Mouse (Mus musculus): ENCODE measurements around the gene Rabif. TPM values are rescaled to one million over a fixed set of nuclear protein-coding genes. Genes with fewer than 3 reads are reported as not detected.

Gene Rabif
- total and polyA plus RNA-seq, 3 experiments: 21.5 to 21.8 TPM; not detected in 1

DNA sequence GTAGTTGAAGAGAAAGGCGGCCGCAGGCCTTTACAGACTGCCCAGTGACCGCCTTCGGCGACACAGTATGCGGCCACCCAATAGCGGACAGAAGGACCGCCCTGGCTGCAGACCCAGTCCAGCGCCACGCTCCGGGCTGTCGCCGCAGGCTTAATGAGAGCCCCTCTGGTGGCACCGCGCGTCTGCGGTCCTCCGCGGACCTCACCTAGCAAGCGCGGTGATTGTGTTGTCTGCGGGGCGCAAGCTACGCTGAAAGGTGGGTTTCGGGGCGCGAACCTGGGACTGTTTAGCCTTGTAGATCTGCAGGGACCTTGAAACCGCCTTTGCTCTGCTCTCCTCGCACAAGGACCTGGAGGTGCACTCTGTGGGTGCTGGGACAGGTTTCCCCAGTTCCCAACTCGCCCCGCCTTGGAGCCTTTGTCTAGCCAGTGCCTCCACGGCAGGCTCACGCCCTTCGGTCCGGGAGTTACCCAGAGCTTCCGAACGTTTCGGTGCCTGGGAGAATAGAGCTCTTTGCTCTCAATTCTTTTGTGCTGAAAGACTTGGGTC is 18.9 kb downstream of the Rabif start:
- no peak for DNase-seq (ENCODE audit: low read depth, low spot score)
- H3K27ac ChIP-seq (ENCODE audit: control insufficient read depth, low read depth, low read length): no peak overlapping the region
- H3K36me3 ChIP-seq (ENCODE audit: control insufficient read depth in 1 of 2, insufficient read depth in 2 of 2, low read length in 2 of 2): peaks cover 0 to 4% of the 10 kb centered on the region in 2 experiments; a peak in 2 of 4 replicates
- H3K4me3 ChIP-seq (ENCODE audit: control insufficient read depth in 1 of 2, insufficient read depth in 1 of 2, low read depth in 2 of 2, low read length in 2 of 2): no peak overlapping the region
- H3K9ac ChIP-seq (ENCODE audit: control insufficient read depth, low read depth, low read length, poor library complexity, severe bottlenecking): no peak overlapping the region
- no peak for TF ChIP-seq RAD21 (IDR thresholded peaks at IDR 0.05; ENCODE audit: low read depth, low read length)
- TF ChIP-seq POLR2AphosphoS5 (IDR thresholded peaks at IDR 0.05; ENCODE audit: borderline replicate concordance, low read depth, low read length): no peak
- TF ChIP-seq GABPA (IDR thresholded peaks at IDR 0.05; ENCODE audit: low read depth, low read length): no peak
- TF ChIP-seq HCFC1 (IDR thresholded peaks at IDR 0.05; ENCODE audit: low read depth, low read length): no peak
- TF ChIP-seq POLR2AphosphoS2 (IDR thresholded peaks at IDR 0.05; ENCODE audit: low read length): no peak
- TF ChIP-seq CTCF (IDR thresholded peaks at IDR 0.05 in 2 of 3, conservative IDR thresholded peaks at IDR 0.05 in 1 of 3; ENCODE audit: control insufficient read depth in 1 of 3, insufficient read depth in 1 of 3, low read depth in 2 of 3, low read length in 3 of 3, poor library complexity in 1 of 3, severe bottlenecking in 1 of 3): no peak
- no peak for TF ChIP-seq MYB (IDR thresholded peaks at IDR 0.05; ENCODE audit: low read depth, low read length)
- H3K4me1 ChIP-seq (ENCODE audit: control insufficient read depth in 1 of 2, insufficient read depth in 2 of 2, low read length in 2 of 2): peaks cover 2 to 9% of the 10 kb centered on the region in 2 experiments; a peak in 3 of 4 replicates
- no peaks in the 10 kb centered on the region for H3K27me3 ChIP-seq (ENCODE audit: control insufficient read depth in 1 of 2, insufficient read depth in 2 of 2, low read length in 2 of 2)
- H3K79me2 ChIP-seq (ENCODE audit: control insufficient read depth, insufficient read depth, low read length, poor library complexity): no peaks in the 10 kb centered on the region
- no peaks in the 10 kb centered on the region for H3K9me3 ChIP-seq (replicated peaks; ENCODE audit: insufficient read depth, low read length)

- no peak overlapping the region for H3K27ac ChIP-seq (ENCODE audit: control insufficient read depth, low read depth, low read length)
- DNase-seq (ENCODE audit: low read depth, low spot score): peak; percentile 46
- H3K79me2 ChIP-seq (ENCODE audit: control insufficient read depth, insufficient read depth, low read length, poor library complexity): no peaks in the 10 kb centered on the region
- no peaks in the 10 kb centered on the region for H3K27me3 ChIP-seq (ENCODE audit: control insufficient read depth in 1 of 2, insufficient read depth in 2 of 2, low read length in 2 of 2)
- H3K4me1 ChIP-seq (ENCODE audit: control insufficient read depth in 1 of 2, insufficient read depth in 2 of 2, low read length in 2 of 2): peaks cover 3 to 12% of the 10 kb centered on the region in 2 experiments; a peak in 3 of 4 replicates
- no peak overlapping the region for H3K4me3 ChIP-seq (ENCODE audit: control insufficient read depth in 1 of 2, insufficient read depth in 1 of 2, low read depth in 2 of 2, low read length in 2 of 2)
- H3K9me3 ChIP-seq (replicated peaks; ENCODE audit: insufficient read depth, low read length): no peaks in the 10 kb centered on the region
- no peak overlapping the region for H3K9ac ChIP-seq (ENCODE audit: control insufficient read depth, low read depth, low read length, poor library complexity, severe bottlenecking)
- TF ChIP-seq E2F4 (IDR thresholded peaks at IDR 0.05; ENCODE audit: borderline replicate concordance, low read depth, low read length): no peak
- TF ChIP-seq BHLHE40 (IDR thresholded peaks at IDR 0.05; ENCODE audit: borderline replicate concordance, low read depth, low read length): no peak
- TF ChIP-seq SIN3A (IDR thresholded peaks at IDR 0.05; ENCODE audit: low read length): no peak
- no peak for TF ChIP-seq CTCF (IDR thresholded peaks at IDR 0.05 in 2 of 3, conservative IDR thresholded peaks at IDR 0.05 in 1 of 3; ENCODE audit: control insufficient read depth in 1 of 3, insufficient read depth in 1 of 3, low read depth in 2 of 3, low read length in 3 of 3, poor library complexity in 1 of 3, severe bottlenecking in 1 of 3)
- no peak for TF ChIP-seq MAX (IDR thresholded peaks at IDR 0.05; ENCODE audit: low read length)
- TF ChIP-seq CHD1 (IDR thresholded peaks at IDR 0.05; ENCODE audit: low read depth, low read length): no peak
- TF ChIP-seq ZNF384 (IDR thresholded peaks at IDR 0.05; ENCODE audit: low read depth, low read length): no peak
- TF ChIP-seq TAL1 (IDR thresholded peaks at IDR 0.05; ENCODE audit: low read length): no peak
- TF ChIP-seq NRF1 (IDR thresholded peaks at IDR 0.05; ENCODE audit: insufficient read depth, low read depth, low read length, poor library complexity, severe bottlenecking): no peak
- TF ChIP-seq GABPA (IDR thresholded peaks at IDR 0.05; ENCODE audit: low read depth, low read length): no peak
- no peak for TF ChIP-seq USF2 (IDR thresholded peaks at IDR 0.05; ENCODE audit: borderline replicate concordance in 1 of 2, insufficient read depth in 1 of 2, low read depth in 1 of 2, low read length in 2 of 2)
- TF ChIP-seq MXI1 (IDR thresholded peaks at IDR 0.05; ENCODE audit: low read depth, low read length): no peak
- no peak for TF ChIP-seq JUND (IDR thresholded peaks at IDR 0.05; ENCODE audit: low read depth, low read length)
- no peak for TF ChIP-seq ELF1 (IDR thresholded peaks at IDR 0.05; ENCODE audit: low read depth, low read length)
- no peak for TF ChIP-seq MEF2A (IDR thresholded peaks at IDR 0.05; ENCODE audit: extremely low read depth, insufficient replicate concordance, low read depth, low read length, poor library complexity, severe bottlenecking)
- TF ChIP-seq NELFE (IDR thresholded peaks at IDR 0.05; ENCODE audit: low read depth, low read length): no peak
- no peak for TF ChIP-seq ETS1 (IDR thresholded peaks at IDR 0.05; ENCODE audit: low read depth, low read length)
- peaks cover 0 to 7% of the 10 kb centered on the region in 2 experiments; a peak in 2 of 4 replicates for H3K36me3 ChIP-seq (ENCODE audit: control insufficient read depth in 1 of 2, insufficient read depth in 2 of 2, low read length in 2 of 2)
These were observed 19.6 kb downstream of the Rabif start for GRCm38 (mm10) chr1:134513876-134514590.
